In the genomic region with DNA sequence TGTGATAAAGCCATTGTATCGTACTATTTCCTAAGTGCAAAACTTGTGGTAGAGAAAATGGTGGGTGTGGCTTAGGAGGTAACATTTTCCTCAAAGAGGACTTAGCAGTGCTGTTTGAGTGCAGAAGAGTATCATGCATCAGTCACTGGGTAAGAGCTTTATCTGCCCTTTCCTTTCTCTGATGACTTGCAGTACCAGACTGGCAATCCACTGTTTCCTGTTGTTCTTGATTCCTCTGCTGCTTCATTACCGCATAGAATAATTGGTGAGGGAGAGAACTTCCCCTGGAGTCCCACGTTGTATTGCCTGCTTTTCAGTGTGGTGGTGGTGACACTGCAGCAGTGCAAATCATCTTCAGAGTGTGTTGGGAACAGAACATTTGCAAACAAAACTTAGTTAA, we compare ENCODE assay signal across 25 mouse cellular contexts. TPM values are rescaled to one million over a fixed set of nuclear protein-coding genes. Genes with fewer than 3 reads are reported as not detected.
DNase-seq lines count a peak whose midpoint lies in the region; ATAC-seq and TF ChIP-seq lines count a peak whose summit lies in the region.
"Had no signal": no experiment of that assay in that cellular context is flagged by ENCODE, and none has a peak within 500 bp of the region (broad histone marks: within the 10 kb centered on the region; RNA-seq: fewer than 3 reads in every experiment).

No protein-coding gene starts in this region.

- H3K4me3 ChIP-seq in liver, embryonic 12.5 days, result no peak overlapping the region
- no peak overlapping the region for H3K4me3 ChIP-seq in liver, postnatal 0 days (ENCODE audit: low read depth, low read length)
- H3K4me3 ChIP-seq in CH12.LX (replicated peaks in 1 of 3; ENCODE audit: low read depth in 2 of 3, low read length in 2 of 3, poor library complexity in 1 of 3), result no peak overlapping the region
- H3K4me3 ChIP-seq in heart, embryonic 10.5 days, result no peak overlapping the region
- H3K4me3 ChIP-seq: embryonic facial prominence, embryonic 12.5 days; forebrain, embryonic 15.5 days; heart, embryonic 15.5 days; hindbrain, embryonic 10.5 days had no signal

- DNase-seq in liver, postnatal 0 days, result no peak
- DNase-seq in CH12.LX (ENCODE audit: extremely low read depth), result no peak
- DNase-seq in heart, embryonic 10.5 days (ENCODE audit: low spot score), result no peak
- DNase-seq in kidney, adult 9 months, result no peak
- DNase-seq: adrenal gland, adult 2 months; adrenal gland, postnatal 25 days; cerebellum, adult 18-20 months; cerebellum, adult 9-11 months; gastrocnemius, postnatal 14 days; heart, adult 18-20 months; heart, postnatal 14 days had no signal

- TF ChIP-seq CTCF in liver, postnatal 0 days (IDR thresholded peaks at IDR 0.05; ENCODE audit: low read depth), result no peak
- TF ChIP-seq CTCF in CH12.LX (conservative IDR thresholded peaks at IDR 0.05 in 1 of 2, IDR thresholded peaks at IDR 0.05 in 1 of 2; ENCODE audit: low read depth in 2 of 2, low read length in 2 of 2), result no peak

- no peak overlapping the region for H3K9ac ChIP-seq in liver, embryonic 12.5 days
- H3K9ac ChIP-seq in liver, postnatal 0 days (replicated peaks), result no peak overlapping the region
- no peak overlapping the region for H3K9ac ChIP-seq in CH12.LX (ENCODE audit: insufficient read depth, low read depth)
- H3K9ac ChIP-seq: embryonic facial prominence, embryonic 12.5 days; forebrain, embryonic 15.5 days; heart, embryonic 15.5 days; hindbrain, embryonic 14.5 days had no signal

- no peak for TF ChIP-seq RAD21 in CH12.LX (IDR thresholded peaks at IDR 0.05; ENCODE audit: low read depth, low read length)

- H3K4me2 ChIP-seq in liver, embryonic 12.5 days, result no peak overlapping the region
- no peak overlapping the region for H3K4me2 ChIP-seq in liver, postnatal 0 days (ENCODE audit: low read depth, low read length)
- no peak overlapping the region for H3K4me2 ChIP-seq in CH12.LX (ENCODE audit: insufficient read depth, low read depth, poor library complexity, severe bottlenecking)
- H3K4me2 ChIP-seq: embryonic facial prominence, embryonic 12.5 days; forebrain, embryonic 15.5 days; heart, embryonic 11.5 days; heart, embryonic 15.5 days; hindbrain, embryonic 14.5 days had no signal

- no peaks in the 10 kb centered on the region for H3K4me1 ChIP-seq in liver, embryonic 12.5 days
- H3K4me1 ChIP-seq in liver, postnatal 0 days (ENCODE audit: insufficient read depth), result no peaks in the 10 kb centered on the region
- peaks cover 4 to 28% of the 10 kb centered on the region in 2 experiments; a peak in 3 of 4 replicates for H3K4me1 ChIP-seq in CH12.LX (ENCODE audit: control insufficient read depth in 1 of 2, insufficient read depth in 2 of 2)
- H3K4me1 ChIP-seq in heart, embryonic 10.5 days, result no peaks in the 10 kb centered on the region
- H3K4me1 ChIP-seq: embryonic facial prominence, embryonic 12.5 days; forebrain, embryonic 15.5 days; heart, embryonic 15.5 days; hindbrain, embryonic 10.5 days had no signal

- no peak overlapping the region for H3K27ac ChIP-seq in liver, embryonic 12.5 days
- no peak overlapping the region for H3K27ac ChIP-seq in liver, postnatal 0 days (ENCODE audit: low read depth)
- no peak overlapping the region for H3K27ac ChIP-seq in CH12.LX (ENCODE audit: insufficient read depth, low read depth)
- no peak overlapping the region for H3K27ac ChIP-seq in heart, embryonic 10.5 days
- H3K27ac ChIP-seq: embryonic facial prominence, embryonic 12.5 days; forebrain, embryonic 15.5 days; heart, embryonic 15.5 days; hindbrain, embryonic 10.5 days; hindbrain, embryonic 14.5 days had no signal

- in situ Hi-C loops in CH12.LX (cut with MboI; ENCODE audit: low pct_ligation_motif_present, low pct_unique_long_range_greater_than_20kb, low sequenced_read_pairs), result no loop called here

- H3K79me2 ChIP-seq in CH12.LX (replicated peaks; ENCODE audit: control insufficient read depth, extremely low read depth, insufficient read depth, poor library complexity, severe bottlenecking), result peaks cover 50% of the 10 kb centered on the region

- no peaks in the 10 kb centered on the region for H3K27me3 ChIP-seq in liver, embryonic 12.5 days (replicated peaks)
- H3K27me3 ChIP-seq in liver, postnatal 0 days (ENCODE audit: insufficient read depth, low read length), result no peaks in the 10 kb centered on the region
- H3K27me3 ChIP-seq in CH12.LX (replicated peaks), result no peaks in the 10 kb centered on the region
- H3K27me3 ChIP-seq in heart, embryonic 10.5 days (ENCODE audit: insufficient read depth, poor library complexity, severe bottlenecking), result no peaks in the 10 kb centered on the region
- H3K27me3 ChIP-seq: embryonic facial prominence, embryonic 12.5 days; forebrain, embryonic 15.5 days; heart, embryonic 15.5 days; Patski had no signal

- WGBS in liver, embryonic 12.5 days (ENCODE audit: insufficient replicate concordance), result 50% methylated on average over 3 of the region's 3 CpGs
- WGBS in liver, postnatal 0 days (ENCODE audit: insufficient replicate concordance), result 57% methylated on average over 3 of the region's 3 CpGs
- WGBS in heart, embryonic 10.5 days, result 79% methylated on average over 3 of the region's 3 CpGs

- H3K36me3 ChIP-seq in liver, embryonic 12.5 days, result peaks cover 69% of the 10 kb centered on the region
- peaks cover 31% of the 10 kb centered on the region for H3K36me3 ChIP-seq in liver, postnatal 0 days (replicated peaks; ENCODE audit: insufficient read depth, low read length)
- H3K36me3 ChIP-seq in CH12.LX (replicated peaks in 1 of 2; ENCODE audit: control insufficient read depth in 1 of 2, insufficient read depth in 1 of 2, low read length in 1 of 2), result peaks cover 66 to 91% of the 10 kb centered on the region in 2 experiments
- peaks cover 84% of the 10 kb centered on the region for H3K36me3 ChIP-seq in heart, embryonic 10.5 days

- no peak for TF ChIP-seq EP300 in liver, postnatal 0 days (IDR thresholded peaks at IDR 0.05; ENCODE audit: low read depth)
- TF ChIP-seq EP300 in CH12.LX (IDR thresholded peaks at IDR 0.05; ENCODE audit: low read length), result no peak

- 0 out of 2 replicates have a peak, but pooled peaks have one; percentile 35 for ATAC-seq in liver, embryonic 12.5 days
- no peak for ATAC-seq in liver, postnatal 0 days
- peak; percentile 96 for ATAC-seq in common myeloid progenitor, adult 5-6 weeks (replicated peaks; ENCODE audit: low read depth, poor library complexity, severe bottlenecking)
- peak; percentile 82 for ATAC-seq in megakaryocyte-erythroid progenitor cell, adult 5-6 weeks (replicated peaks; ENCODE audit: low FRiP score, low TSS enrichment, poor library complexity, severe bottlenecking)
- ATAC-seq: activated CD4-positive, CD25-positive, alpha-beta regulatory T cell, adult 4 months; forebrain, embryonic 15.5 days; intestine, embryonic 16.5 days; Patski had no signal

- H3K9me3 ChIP-seq in liver, embryonic 12.5 days (replicated peaks), result no peaks in the 10 kb centered on the region
- no peaks in the 10 kb centered on the region for H3K9me3 ChIP-seq in liver, postnatal 0 days (ENCODE audit: low read length)
- H3K9me3 ChIP-seq in CH12.LX (replicated peaks; ENCODE audit: low read length), result peaks cover 22% of the 10 kb centered on the region
- H3K9me3 ChIP-seq in heart, embryonic 10.5 days, result no peaks in the 10 kb centered on the region
- H3K9me3 ChIP-seq: embryonic facial prominence, embryonic 12.5 days; forebrain, embryonic 15.5 days; G1E; heart, embryonic 15.5 days had no signal

- dilution Hi-C loops in CH12.LX (cut with MboI; ENCODE audit: extremely low pct_ligation_motif_present, extremely low pct_unique_long_range_greater_than_20kb, low sequenced_read_pairs), result no loop called here

- no peak; the same call in 1 of the 2 replicates for TF ChIP-seq POLR2A in CH12.LX (IDR thresholded peaks at IDR 0.05; ENCODE audit: low read depth, low read length)

TF ChIP-seq in CH12.LX, 34 proteins besides CTCF, POLR2A, EP300 and RAD21:
- TF ChIP-seq HCFC1 (IDR thresholded peaks at IDR 0.05; ENCODE audit: low read depth, low read length) (no peak), POLR2AphosphoS2 (IDR thresholded peaks at IDR 0.05; ENCODE audit: low read depth, low read length) (peak; percentile 28; the same call in 1 of the 2 replicates)
TF ChIP-seq in CH12.LX: peak in this region for 1.

RNA-seq across cellular contexts. Expression of a gene that starts 29.0 kb away (rescaled TPM):
- 21.6 and 22.1 TPM in 2 replicates for polyA plus RNA-seq in liver, embryonic 12.5 days (2016; fragmentation: Nextera tagmentation; extraction: Ambion mirVana)
- 10.3 and 11.0 TPM in 2 replicates for polyA plus RNA-seq in liver, postnatal 0 days (2015; fragmentation: Nextera tagmentation; extraction: Ambion mirVana)
- total RNA-seq in CH12.LX (2012; rRNA removed) (188 and 203 TPM in 2 replicates), CH12.LX (2014; rRNA removed) (243 and 258 TPM in 2 replicates)
- polyA plus RNA-seq in CH12.LX (2012; ENCODE audit: insufficient read length, low read depth), result 261 and 307 TPM in 2 replicates
- total RNA-seq in common myeloid progenitor, adult 5-6 weeks (2017), result 112 and 131 TPM in 2 replicates
- total RNA-seq in megakaryocyte-erythroid progenitor cell, adult 5-6 weeks (2014; fragmentation: Nextera tagmentation), result 26.9 and 32.3 TPM in 2 replicates
- 41.5 and 64.1 TPM in 2 replicates for total RNA-seq in megakaryocyte-erythroid progenitor cell, adult 5-6 weeks (2017)
- 43.4 and 45.8 TPM in 2 replicates for polyA plus RNA-seq in heart, embryonic 10.5 days (2016; fragmentation: Nextera tagmentation; extraction: Ambion mirVana)

RNA-seq across cellular contexts. Expression of a gene that starts 47.6 kb away (rescaled TPM):
- not detected in 2 replicates for polyA plus RNA-seq in liver, embryonic 12.5 days (2016; fragmentation: Nextera tagmentation; extraction: Ambion mirVana)
- not detected in 2 replicates for polyA plus RNA-seq in liver, postnatal 0 days (2015; fragmentation: Nextera tagmentation; extraction: Ambion mirVana)
- 0.29 and 0.38 TPM in 2 replicates for total RNA-seq in CH12.LX (2012; rRNA removed)
- 0.51 TPM in 1 of 2 replicates, not detected in the other for total RNA-seq in CH12.LX (2014; rRNA removed)
- not detected in 2 replicates for polyA plus RNA-seq in CH12.LX (2012; ENCODE audit: insufficient read length, low read depth)
- not detected in 2 replicates for total RNA-seq in common myeloid progenitor, adult 5-6 weeks (2017)
- total RNA-seq in megakaryocyte-erythroid progenitor cell, adult 5-6 weeks (2014; fragmentation: Nextera tagmentation), result not detected in 2 replicates
- total RNA-seq in megakaryocyte-erythroid progenitor cell, adult 5-6 weeks (2017), result not detected in 2 replicates
- 2.3 and 2.9 TPM in 2 replicates for polyA plus RNA-seq in heart, embryonic 10.5 days (2016; fragmentation: Nextera tagmentation; extraction: Ambion mirVana)
- total RNA-seq: adrenal gland, adult 2 months; adrenal gland, postnatal 25 days; G1E; gastrocnemius, postnatal 14 days had no signal
- polyA plus RNA-seq: activated CD4-positive, CD25-positive, alpha-beta regulatory T cell, adult 4 months; adrenal gland, adult 2 months; forebrain, embryonic 11.5 days; forebrain, embryonic 15.5 days; G1E; Patski had no signal
